Mouse (Mus musculus): ENCODE measurements around the gene Morn3.
"Not testable (repeated sequence)": the region's sequence is repeated elsewhere in the genome, so short reads cannot be mapped to it uniquely, and the experiment has no call there.

Gene Morn3

DNA sequence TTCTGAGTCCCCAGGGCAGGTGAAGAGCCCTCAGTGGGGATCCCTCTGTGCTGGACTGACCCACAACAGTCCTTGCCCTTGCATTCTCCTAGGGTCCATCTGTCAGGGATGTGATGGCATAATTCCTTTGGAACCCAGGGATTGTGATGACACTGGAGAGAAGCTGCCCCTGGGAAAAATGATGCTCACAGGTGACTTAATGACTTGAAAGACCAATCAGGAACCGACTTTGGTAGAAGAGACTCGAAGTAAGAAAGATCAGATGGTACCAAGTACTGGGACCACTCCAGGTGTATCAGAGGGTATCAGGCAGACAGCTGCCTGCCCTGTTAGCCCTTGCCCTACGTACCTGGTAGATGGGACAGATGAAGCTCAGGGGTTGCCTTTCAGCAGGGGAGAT is at the start of gene Morn3:
TSS of gene Morn3 (minus strand) at position 101 of the 400 bp plus-strand sequence.
- DNase-seq: no peak

DNA sequence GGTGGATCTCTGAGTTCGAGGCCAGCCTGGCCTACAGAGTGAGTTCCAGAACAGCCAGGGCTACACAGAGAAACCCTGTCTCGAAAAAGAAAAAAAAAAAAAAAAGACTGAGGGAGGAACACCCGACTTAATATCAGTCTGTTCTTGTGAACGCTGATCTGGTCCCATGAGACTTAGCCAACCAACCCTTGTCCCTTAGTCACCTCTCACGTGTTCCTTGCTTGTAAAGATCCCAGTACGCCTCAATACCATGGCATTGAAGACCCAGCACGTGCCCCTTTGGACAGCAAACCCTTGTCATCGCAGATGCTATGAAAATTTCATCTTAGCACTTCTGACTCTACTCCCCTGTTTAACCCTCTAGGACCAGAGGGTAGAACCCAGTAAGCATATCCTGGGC is 49.5 kb upstream of the Morn3 start:
- peak; percentile 60 for DNase-seq

DNA sequence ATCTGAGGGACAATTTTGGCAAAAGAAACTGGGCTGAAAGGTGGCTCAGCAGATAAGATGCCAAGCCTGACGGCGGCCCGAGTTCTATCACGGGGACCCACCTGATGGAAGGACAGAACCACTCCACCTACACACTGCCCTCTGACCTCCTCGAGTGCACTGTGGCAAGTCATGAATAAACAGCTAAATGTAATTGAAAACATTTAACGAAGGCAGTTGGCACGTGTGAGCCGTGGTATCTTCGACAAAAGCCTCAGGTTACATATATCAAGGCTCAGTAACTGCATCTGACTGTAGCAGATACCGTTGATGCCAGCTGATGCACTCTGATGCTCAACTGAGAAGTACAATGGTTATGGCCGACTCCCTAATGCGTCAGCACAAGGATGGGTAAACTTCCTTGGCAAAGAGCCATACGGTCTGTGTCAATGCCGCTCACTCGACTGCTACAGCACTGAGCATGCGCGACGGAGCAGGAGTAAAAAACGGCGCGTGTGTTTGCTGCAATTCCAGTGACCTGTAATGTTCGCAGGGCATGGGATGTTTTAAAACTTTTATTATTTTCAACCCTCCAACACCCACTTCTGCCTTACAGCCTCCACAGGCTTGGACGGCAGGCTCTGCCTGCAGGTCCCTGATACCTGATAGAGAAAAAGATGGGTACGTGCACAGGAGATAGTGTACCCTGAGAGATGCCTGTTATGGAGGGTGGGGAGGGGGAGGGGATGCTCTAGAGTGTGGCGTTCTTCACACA is 47.6 kb upstream of the Morn3 start:
- peak; percentile 72 for DNase-seq

DNA sequence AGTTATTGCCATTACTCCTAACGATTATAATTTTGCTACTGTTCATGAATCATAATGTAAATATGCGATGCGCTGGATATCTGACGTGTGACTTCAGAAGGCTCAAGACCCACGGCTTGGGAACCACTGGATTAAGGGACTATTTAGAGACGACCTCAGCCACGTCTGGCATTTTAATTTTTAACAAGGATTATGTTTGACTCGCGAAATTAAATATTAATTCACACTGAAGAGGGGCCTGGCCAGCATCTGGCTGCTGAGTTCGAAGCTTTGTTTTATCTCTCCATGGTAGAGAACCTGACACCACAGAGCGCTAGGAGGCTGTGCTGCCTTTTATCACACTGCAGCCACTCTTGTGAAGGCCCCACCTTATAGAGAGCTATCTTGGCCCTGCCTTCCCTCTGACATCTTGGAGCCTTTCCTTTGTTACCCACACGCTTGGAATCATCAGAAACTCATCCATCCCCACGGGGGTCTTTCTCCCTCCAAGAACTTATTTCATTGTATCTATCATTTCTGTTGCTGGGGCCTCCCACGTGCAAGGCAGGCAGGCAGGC is 46.3 kb upstream of the Morn3 start:
- DNase-seq: peak; percentile 80

DNA sequence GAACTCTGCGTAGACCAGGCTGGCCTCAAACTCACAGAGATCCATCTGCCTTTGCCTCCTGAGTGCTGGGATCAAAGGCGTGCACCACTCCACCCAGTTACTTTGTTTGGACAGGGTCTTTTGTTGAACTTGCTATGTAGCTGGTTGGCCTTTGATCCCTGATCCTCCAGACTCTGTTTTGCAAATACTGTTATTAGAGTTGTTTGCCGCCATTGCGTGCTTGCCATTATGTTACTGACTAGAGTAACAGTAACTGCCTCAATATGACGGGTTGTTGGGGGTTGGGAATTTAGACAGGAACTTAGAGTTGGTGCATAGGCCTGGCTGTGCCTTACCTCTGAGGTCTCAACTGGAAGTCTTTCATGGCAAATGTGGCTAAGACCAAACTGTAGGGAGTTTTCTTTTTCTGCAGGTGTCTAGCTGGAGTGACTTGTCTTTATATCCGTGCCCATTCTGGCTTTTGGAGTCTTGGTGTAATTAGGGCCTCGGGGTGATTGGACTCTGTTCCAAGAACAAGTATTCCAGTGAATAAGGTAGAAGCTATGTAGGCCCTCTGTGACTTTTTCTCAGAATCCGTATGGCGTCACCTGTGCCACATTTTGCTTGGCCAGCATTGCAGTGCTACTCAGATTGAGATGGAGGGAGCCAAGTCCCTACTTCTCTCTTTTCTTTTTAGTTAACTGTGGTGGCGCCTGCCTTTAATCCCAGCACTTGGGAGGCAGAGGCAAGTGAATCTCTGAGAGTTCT is 43.9 kb upstream of the Morn3 start:
- DNase-seq: no peak

DNA sequence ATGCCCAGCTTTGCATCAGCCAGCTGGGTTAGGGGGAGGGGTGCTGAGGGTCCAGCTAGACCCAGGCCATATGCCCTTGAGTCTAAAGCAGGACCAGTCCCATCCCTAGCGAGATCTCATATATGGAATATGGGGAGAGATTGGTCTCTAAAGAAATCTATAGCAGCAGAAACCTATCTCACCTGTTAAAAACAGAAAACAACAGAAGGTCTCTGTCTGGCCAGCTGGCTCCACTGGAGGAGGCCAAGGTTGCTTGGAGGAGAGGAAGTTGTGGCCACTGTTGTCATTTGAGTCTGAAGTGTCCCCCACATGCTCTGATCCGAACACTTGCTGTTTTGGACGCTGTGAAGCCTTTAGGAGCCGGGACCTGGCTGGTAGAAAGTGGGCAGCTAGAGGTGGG is 42.0 kb upstream of the Morn3 start:
- no peak for DNase-seq

DNA sequence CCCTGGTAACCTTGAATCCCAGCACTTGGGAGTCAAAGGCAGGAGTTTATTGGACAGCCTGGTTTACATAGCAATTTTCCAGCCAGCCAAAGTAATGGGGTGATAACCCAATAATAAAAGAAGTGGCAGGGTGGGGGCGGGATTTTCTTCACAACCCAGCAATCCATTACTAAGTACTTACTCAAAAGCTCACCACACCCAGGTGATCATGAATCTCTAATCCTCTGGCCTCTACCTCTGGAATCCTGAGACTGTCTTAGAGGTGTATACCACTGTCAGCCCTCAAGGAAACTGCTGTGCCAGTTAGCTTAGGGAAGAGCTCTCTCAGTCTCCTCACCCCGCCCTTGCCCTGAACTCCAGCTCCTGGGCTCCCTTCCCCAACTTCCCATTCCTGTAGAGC is 39.7 kb upstream of the Morn3 start:
- DNase-seq: no peak

DNA sequence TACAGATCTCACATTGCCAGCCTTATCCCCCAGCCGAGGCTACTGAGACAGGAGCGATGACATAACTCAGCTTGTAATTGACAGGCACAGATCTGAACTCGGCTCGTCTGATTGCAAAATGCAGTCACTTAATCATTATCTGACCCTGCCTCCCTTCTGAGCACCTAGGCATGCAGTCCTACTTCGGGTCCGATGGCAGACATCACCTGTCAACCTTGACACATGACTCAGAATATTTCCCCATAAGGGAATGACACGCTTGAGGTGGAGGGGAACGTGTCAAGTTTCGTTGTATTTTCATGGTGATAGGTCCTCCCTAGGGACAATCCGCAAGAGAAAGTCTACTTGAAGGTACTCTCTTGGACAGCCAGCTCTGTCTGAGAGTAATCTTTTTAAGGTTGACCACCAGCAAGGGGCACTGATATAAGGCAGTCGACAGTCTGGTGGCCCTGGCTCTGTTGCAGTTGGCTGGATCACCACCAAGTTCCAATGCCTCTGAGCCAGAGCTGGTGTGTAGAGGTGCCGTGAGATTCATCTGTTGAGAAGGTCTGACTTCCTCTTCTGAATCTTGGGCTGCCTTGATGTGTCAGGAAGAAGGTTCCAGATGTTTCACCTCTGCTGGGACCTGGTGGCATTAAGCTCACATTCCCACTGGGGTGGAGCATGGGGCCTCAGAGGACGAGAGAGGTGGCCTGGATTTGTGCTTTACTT is 36.7 kb upstream of the Morn3 start:
- DNase-seq: no peak

DNA sequence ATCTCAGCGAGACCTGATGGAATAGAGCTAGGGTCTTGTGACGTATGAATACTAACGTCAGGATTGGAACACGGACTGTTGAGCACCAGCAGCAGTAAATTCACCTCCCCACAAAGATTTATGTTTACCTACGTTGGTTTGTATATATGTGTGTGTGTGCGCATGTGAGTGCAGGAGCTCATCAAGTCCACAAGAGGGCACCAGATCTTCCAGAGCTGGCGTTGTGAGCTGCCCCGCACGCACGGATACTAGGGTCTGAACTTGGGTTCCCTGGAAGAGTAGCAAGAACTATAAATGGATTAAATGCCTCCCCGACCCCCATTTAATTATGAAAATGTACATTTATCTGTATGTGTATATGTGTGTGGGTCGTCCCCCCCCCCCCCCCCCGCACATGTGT is 33.7 kb upstream of the Morn3 start:
- no peak for DNase-seq

DNA sequence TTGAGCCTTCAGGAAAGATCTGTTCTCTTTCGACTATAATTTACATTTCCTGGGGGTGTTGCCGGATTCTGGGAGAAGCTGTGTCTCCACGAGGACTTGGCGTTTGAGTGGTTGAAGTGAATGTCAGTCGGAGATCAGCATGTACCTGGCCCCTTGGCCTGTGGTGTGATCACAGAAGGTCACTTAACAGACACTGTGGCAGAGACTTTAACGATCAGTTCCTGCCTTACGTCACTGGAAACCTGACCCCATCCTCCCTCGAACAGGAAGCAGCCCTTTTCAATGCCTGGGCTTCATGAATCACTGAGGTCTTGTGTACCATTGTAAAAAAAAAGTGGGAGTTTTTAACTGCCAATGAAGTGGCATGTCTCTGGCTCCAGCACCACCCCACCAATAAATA is 33.2 kb upstream of the Morn3 start:
- peak; percentile 50 for DNase-seq

DNA sequence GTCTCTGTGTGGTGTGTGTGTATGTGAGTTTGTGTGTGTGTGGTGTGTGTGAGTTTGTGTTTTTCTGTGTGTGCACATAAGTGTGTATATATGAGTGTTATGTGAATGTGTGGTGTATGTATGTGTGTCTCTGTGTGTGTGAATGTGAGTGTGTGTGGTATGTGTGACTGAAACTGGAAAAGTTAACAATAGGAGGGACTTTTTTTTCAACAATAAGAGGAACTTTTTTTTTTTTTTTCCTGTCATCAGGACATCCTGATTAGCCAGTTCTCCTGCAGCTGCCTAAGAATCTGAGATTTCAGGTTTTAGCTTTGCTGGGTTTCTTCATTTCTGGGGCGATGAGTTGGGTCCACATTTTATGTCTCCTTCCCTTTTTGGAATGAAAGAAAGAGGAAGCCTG is 32.8 kb upstream of the Morn3 start:
- no peak for DNase-seq

DNA sequence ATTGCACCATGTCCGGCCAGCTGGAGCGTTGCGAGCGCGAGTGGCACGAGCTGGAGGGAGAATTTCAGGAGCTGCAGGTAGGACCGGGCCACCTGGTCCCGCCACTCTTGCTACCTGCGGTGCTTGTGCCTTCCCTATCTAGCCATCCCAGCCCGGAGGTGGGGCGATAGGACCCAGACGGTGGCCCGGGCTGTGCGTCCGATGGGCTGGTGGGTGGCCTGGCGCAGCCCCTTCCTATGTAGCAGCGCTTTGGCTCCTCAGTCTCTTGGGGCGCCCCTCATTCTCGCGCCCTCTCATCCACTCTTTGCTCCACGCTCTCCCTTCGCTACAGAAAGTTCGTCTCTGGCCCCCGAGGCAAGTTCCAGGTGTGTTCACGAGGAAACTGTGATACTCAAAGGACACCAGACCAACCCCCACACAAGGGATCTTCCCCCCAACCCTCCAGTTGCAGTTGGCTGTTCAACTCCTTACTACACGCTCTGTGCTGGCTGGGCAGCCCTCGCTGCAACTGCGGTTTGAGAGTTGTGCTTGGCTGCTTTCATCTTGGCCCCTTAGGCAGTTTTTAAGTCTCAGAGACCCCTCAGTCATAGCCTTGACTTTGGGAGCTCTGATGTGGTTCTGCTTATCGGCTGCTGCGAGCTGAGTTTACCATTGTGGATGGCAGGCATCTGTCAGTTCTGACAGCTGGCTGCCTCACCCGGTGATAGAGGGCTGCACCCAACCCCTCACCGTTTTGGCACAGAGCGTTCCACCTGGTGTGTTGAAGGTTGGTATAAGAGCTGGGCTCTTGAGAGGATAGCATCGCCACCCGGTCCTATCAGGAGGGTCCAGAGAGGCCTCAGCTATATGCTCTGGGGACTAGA is 29.8 kb upstream of the Morn3 start:
- no peak for DNase-seq

DNA sequence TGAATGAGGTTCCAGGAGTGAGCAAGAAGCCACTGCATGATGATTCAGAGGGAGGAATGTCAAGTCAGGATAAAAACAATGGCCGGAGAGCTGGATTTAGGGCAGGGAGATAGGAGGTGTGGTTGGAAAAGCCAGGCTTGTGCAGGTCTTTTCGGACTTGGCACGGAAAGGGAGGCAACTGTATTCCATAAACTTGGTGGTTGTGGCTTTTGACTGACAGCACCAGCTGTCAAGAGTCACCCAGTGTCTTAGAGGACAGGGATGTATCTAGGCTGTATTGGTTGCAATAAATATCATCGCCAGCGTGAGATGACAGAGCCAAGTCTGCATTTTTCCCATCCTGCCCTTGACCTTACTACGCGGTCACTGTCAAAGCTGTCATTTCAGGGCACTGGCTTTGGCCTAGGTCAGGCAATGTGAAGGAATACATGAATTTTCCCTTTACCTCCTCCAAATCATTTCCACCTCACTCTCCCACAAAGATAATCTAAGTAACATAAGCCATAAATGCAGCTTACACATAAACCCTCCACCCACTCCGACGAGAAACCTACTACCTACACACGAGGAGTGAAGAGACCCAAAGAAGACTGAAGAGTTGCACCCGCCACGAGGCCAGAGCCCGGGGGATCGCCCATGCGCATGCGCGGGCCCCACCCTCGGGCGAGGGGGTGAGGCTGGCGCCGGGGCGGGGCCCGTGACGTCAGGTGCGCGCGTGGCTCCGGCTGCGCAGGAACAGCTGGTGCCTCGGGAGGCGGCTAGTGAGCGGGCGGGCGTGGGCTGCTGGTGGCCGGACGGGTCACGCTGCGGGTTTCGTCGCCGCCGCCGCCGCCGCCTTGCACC is 29.0 kb upstream of the Morn3 start:
- peak; percentile 92 for DNase-seq

DNA sequence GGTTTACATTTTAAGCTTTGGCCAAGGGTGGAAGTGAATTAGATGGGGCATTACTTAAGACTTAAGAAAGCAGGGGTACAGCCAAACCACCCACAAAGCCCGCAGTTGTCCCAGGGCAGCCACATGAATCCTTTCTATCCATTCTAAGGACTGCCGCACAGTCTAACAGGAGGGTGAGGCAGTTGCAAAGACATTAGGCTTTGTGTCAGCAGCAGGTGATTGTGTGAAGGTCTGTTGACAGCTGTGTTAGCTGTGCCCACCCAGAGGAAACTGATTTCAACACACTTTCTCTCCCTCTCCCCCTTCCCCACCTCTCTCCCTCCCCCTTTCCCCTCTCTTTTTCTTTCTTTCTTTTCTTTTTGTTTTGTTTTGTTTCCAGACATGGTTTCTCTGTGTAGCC is 21.9 kb upstream of the Morn3 start:
- DNase-seq: no peak

DNA sequence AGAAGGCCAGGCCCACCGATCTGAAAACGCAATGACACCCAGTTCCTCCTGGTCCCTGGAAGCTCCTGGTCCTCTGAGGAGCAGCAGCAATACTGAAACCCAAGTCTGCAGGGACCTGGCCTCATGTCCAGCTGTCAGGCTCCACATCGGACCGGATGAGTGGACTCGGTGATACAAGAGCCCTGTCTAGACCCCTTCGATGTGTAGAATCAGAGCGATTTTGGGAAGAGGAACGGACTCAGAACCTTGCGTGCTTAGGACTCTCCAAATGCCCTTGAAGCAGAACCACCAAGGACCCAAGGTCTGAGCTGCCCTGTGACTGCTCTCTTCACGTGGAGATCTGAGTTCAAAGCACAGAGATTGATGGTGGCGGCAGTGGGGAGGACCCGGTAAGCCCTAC is 21.3 kb upstream of the Morn3 start, which contains the start of gene Tmem120b:
TSS of gene Tmem120b (plus strand) at position 301 of the 400 bp plus-strand sequence.
- DNase-seq: no peak

DNA sequence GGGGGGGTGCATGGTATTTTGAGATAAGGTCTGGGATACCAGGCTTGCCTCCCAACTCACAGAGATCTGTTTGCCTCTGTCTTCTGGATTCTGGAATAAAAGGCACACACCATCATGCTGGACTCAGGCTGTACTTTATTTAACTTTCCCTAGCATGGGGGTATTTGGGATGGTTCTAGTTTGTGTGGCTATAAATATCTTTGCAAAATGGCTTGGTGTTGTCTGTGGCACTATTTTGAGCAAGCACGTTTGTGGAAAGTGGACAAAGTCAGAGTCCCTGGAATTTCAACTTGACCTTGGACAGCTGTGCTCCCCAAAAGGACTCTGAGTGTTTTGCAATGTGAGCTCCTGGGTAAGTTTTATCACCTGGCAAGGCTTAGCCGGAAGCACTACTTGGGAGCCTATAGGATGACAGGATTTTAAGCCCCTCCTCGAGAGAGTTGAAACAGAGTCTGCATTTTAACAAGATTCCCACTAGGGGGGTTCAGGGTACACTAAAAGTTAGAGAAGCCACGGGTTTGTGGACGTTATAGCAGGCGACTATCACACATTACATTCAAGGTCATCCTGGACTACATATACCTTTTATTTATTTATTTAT is 20.7 kb upstream of the Morn3 start:
- peak; percentile 59 for DNase-seq

DNA sequence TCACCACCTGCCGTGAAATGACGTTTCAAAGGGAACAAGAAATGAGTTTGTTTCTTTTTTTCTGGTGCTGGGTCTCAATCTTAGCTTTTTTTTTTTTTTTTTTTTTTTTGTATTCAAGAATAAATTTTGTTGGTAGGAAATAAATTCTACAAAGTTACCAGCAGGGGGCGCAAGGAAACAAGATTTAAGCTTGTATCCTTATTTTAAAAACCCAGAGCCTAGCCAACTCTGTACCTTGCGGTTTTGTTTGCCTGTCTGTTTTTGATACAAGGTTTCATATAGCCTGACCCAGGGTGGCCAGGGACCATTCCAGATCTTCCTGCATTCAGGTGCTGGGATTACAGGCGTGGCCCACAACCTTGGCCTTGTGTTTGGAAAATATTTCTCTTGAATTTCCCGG is 17.4 kb upstream of the Morn3 start:
- peak; percentile 70 for DNase-seq

DNA sequence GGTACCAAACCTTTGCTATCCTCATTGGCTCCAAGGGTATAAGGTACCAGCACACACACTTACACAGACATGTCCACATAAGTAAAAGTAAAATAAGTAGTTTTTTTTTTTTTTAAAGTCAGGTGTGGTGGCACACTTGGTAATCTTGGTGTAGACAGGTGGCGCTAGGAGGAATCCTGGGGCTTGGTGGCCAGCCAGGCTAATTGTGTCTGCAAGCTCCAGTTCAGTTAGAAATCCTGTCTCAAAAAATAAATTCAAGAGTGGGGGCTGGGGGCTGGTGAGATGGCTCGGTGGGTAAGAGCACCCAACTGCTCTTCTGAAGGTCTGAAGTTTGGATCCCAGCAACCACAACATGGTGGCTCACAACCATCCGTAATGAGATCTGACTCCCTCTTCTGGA is 16.3 kb upstream of the Morn3 start:
- no peak for DNase-seq

DNA sequence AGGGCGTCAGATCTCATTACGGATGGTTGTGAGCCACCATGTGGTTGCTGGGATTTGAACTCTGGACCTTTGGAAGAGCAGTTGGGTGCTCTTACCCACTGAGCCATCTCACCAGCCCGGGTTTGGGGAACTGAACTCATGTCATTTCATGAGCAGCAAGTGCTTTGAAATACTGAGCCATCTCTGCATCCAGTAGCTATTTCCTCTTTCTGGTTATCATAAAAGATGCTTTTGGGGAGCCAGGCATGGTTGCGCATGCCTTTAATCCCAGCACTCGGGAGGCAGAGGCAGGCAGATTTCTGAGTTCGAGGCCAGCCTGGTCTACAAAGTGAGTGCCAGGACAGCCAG is 14.6 kb upstream of the Morn3 start:
- not testable (repeated sequence) for DNase-seq

DNA sequence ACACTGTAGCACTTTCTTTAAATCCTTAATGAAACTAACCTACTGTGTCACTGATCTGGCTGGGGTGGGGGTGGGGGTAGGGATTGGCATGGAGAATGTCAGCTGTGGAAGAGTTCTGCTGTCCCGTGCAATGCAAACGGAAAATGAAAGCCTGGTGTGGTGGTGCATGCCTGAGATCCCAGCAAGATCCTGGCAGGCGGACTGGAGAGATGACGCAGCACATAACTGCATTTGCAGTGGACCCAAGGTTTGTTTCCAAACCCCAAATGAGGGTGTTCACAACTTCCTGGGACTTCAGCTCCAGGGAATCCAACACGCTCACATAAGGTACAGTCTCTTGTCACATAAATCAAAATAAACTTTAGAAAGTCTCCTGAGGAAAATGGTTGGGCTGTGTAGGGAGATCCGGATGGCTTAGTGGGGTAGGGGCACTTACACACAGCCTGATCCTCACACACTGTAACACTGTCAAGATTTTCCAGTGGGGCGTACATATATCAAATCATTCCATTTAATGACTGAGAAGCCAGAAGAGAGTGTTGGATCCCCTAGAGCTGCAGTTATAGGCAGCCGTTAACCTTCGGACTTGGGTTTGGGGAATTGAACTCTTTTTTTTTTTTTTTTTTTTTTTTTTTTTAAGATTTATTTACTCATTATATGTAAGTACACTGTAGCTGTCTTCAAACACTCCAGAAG is 14.0 kb upstream of the Morn3 start:
- DNase-seq: peak; percentile 49

Data from kidney, adult 9 months (tissue).